Mouse (Mus musculus): ENCODE results near the gene Phactr1. TPM values are rescaled to one million over a fixed set of nuclear protein-coding genes. Genes with fewer than 3 reads are reported as not detected.

The Phactr1 gene
- polyA plus RNA-seq, 1 experiment from 2014 or later: 15.1 TPM

- H3K36me3 ChIP-seq: no peaks in the 10 kb centered on the region
- H3K27ac ChIP-seq: no peak overlapping the region
- H3K27me3 ChIP-seq (ENCODE audit: insufficient read depth, poor library complexity, severe bottlenecking): no peaks in the 10 kb centered on the region
- no peak overlapping the region for H3K4me3 ChIP-seq
- H3K9me3 ChIP-seq: no peaks in the 10 kb centered on the region
- DNase-seq (ENCODE audit: low spot score): no peak
- peaks cover 9% of the 10 kb centered on the region; the same call in 1 of the 2 replicates for H3K4me1 ChIP-seq (replicated peaks)
- 81% methylated on average over 7 of the region's 7 CpGs for whole genome bisulfite sequencing
Measured at GRCm38 (mm10) chr13:43144720-43145418, 464.4 kb downstream of the Phactr1 start.

DNA sequence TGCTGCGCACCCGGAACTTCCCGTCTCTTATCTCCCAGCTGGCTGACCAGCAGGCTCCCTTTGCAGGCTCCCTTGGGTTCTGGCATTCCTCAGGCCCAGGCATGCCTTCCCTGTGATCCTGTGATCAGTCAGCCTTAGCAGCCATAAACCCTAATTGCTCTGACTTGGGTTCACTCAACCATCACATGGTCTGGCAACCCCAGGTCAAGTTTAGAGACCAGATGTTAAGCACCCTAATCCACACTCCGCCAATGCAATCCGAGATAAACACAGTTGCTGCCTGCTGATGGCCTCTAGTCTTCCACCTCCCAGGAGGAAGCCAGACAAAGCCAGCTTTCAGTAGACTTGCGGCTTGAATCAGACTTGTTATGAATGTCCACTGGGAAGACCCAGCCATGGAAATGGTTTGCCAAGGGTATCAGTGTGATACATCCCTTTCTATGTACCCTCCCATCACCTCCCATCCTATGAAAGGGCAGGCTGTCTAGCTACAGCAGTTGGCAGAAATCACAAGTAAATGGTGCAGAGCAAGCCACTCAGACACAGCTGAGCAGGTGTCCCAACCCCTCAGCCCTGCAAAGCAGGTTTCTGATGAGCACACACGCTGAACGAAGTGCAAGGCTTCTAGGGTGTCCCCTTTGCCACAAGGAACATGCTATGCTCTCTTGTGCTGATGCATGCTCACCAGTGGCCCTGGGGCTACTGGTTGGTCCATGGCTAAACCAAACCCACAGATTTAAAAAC lies 466.3 kb downstream of the Phactr1 start:
- Histone ChIP-seq H3K4me1 (replicated peaks) (peaks cover 9% of the 10 kb centered on the region; the same call in 1 of the 2 replicates), H3K27me3 (ENCODE audit: insufficient read depth, poor library complexity, severe bottlenecking) (no peaks in the 10 kb centered on the region), H3K27ac (no peak overlapping the region), H3K36me3 (peaks cover 12% of the 10 kb centered on the region), H3K4me3 (no peak overlapping the region), H3K9me3 (no peaks in the 10 kb centered on the region)
- WGBS: 72% methylated on average over 8 of the region's 8 CpGs
- DNase-seq (ENCODE audit: low spot score): no peak

DNA sequence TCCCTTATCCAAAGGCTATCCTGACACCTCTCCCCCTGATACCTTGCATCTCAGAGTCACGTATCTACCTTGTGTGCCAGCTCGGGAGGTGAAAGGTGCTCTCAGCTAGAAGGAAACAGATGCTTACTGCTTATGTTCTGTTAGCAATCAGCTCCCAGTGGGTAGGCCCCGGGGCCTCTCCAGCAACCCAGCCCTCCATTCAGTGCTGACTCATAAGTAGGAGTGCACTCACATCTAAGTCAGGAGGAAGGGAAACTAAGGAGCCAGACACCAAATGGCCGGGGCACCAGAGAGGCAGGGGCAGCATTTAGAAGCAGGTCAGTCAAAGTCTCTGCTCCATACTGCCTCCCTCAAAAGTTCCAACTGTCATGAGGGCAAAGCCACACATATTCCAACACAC lies 468.3 kb downstream of the Phactr1 start:
- peaks cover 9% of the 10 kb centered on the region; the same call in 1 of the 2 replicates for H3K4me1 ChIP-seq (replicated peaks)
- 73% methylated on average over 4 of the region's 4 CpGs for WGBS
- H3K9me3 ChIP-seq: no peaks in the 10 kb centered on the region
- peaks cover 31% of the 10 kb centered on the region for H3K36me3 ChIP-seq
- no peak overlapping the region for H3K27ac ChIP-seq
- H3K4me3 ChIP-seq: no peak overlapping the region
- DNase-seq (ENCODE audit: low spot score): no peak
- no peaks in the 10 kb centered on the region for H3K27me3 ChIP-seq (ENCODE audit: insufficient read depth, poor library complexity, severe bottlenecking)

DNA sequence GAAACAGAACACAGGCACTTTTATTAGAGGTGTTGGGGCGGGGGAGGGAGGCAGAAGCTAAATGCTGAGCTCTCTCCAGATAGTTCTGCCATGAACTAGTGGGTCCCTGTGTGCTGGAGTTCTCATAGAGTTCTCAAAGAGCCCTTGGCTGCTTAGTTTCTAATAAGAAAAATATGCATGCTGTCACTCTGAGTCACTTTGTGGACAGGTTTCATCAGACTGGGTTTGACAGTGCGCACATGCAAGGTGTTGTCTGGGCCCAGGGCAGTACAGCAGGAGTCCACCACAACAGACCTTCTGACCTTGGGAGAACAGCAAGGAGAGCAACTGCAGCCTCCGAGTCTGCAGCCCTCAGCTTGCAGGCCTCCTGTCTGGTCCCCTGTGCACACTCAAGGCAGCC lies 469.2 kb downstream of the Phactr1 start:
- no peak for DNase-seq (ENCODE audit: low spot score)
- peaks cover 41% of the 10 kb centered on the region for H3K36me3 ChIP-seq
- H3K27me3 ChIP-seq (ENCODE audit: insufficient read depth, poor library complexity, severe bottlenecking): no peaks in the 10 kb centered on the region
- H3K4me3 ChIP-seq: no peak overlapping the region
- WGBS: 77% methylated on average over 3 of the region's 3 CpGs
- peaks cover 9% of the 10 kb centered on the region; the same call in 1 of the 2 replicates for H3K4me1 ChIP-seq (replicated peaks)
- H3K9me3 ChIP-seq: no peaks in the 10 kb centered on the region
- H3K27ac ChIP-seq: no peak overlapping the region

- 91% methylated on average over 14 of the region's 14 CpGs for WGBS
Measured at GRCm38 (mm10) chr13:43152005-43152520, 471.6 kb downstream of the Phactr1 start.

DNA sequence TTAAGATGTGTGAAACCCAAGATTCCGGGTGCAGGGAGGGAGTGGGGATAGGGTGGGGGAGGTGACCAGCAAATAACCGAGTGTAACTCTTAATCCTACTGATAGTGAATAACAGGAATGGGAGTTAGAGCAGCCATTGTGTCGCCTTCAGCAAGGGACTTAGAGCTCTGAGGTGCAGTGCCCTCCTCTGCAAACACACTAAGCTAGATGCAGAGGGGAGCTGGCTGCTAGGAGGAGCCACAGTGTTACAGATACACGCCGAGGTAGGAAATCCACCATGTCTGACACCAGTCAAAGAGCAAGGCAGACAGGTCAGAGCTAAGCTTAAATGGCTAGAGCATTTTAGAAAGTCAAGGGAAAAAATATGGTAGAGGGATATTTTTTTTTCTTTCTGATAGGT lies 476.9 kb downstream of the Phactr1 start:
- Histone ChIP-seq H3K27ac (no peak overlapping the region), H3K27me3 (ENCODE audit: insufficient read depth, poor library complexity, severe bottlenecking) (no peaks in the 10 kb centered on the region), H3K36me3 (peaks cover 53% of the 10 kb centered on the region), H3K9me3 (no peaks in the 10 kb centered on the region), H3K4me3 (no peak overlapping the region), H3K4me1 (replicated peaks) (no peaks in the 10 kb centered on the region)
- 53% methylated on average over 5 of the region's 5 CpGs for WGBS
- no peak for DNase-seq (ENCODE audit: low spot score)

More at GRCm38 (mm10) chr13:43152005-43152520, 471.6 kb downstream of the Phactr1 start:
- Histone ChIP-seq H3K4me1 (replicated peaks) (no peaks in the 10 kb centered on the region), H3K27ac (no peak overlapping the region), H3K4me3 (no peak overlapping the region), H3K9me3 (no peaks in the 10 kb centered on the region), H3K27me3 (ENCODE audit: insufficient read depth, poor library complexity, severe bottlenecking) (no peaks in the 10 kb centered on the region), H3K36me3 (peaks cover 60% of the 10 kb centered on the region)
- no peak for DNase-seq (ENCODE audit: low spot score)

DNA sequence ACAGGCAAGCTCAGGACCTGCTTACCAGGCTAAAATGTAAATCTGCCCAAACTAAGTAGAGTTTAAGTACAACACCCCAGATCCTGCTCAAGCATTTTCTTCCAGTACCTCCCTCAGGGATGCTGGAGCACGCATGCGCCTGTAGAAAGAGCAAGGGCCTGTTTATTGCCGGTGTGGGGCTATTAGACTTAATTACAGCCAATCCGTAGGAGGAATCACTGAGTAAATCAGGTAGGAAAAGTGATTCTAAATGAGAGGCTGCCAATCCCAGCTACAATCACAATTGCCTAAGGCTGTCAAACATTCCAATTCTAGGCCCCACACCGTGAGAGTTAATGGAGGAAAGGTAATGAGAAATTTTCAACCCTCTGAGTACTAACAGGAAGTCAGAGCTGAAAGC lies 477.9 kb downstream of the Phactr1 start:
- Histone ChIP-seq H3K4me3 (no peak overlapping the region), H3K4me1 (replicated peaks) (no peaks in the 10 kb centered on the region), H3K9me3 (no peaks in the 10 kb centered on the region), H3K27ac (no peak overlapping the region), H3K36me3 (peaks cover 47% of the 10 kb centered on the region), H3K27me3 (ENCODE audit: insufficient read depth, poor library complexity, severe bottlenecking) (no peaks in the 10 kb centered on the region)
- WGBS: 75% methylated on average over 5 of the region's 5 CpGs
- DNase-seq (ENCODE audit: low spot score): no peak

DNA sequence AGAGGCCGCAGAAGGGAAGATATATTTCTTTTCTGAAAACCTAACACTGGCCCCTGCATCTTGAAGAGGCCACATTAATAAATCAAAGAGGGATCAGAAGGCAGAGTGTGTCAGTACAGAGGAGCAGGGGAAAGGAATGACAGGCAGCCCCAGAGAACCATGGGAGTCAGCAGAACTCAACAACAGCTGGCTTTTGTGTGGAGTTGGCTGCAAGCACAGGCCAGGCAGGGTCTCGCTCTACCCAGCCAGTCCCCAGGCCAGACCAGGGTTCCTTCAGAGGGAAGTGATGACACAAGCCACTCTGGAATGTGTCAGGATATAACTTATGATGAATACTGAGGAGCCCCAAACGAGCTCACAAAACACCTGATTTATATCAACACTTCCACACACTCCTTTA lies 479.0 kb downstream of the Phactr1 start:
- 84% methylated on average over 3 of the region's 3 CpGs for WGBS
- Histone ChIP-seq H3K4me3 (no peak overlapping the region), H3K27me3 (ENCODE audit: insufficient read depth, poor library complexity, severe bottlenecking) (no peaks in the 10 kb centered on the region), H3K9me3 (no peaks in the 10 kb centered on the region), H3K27ac (no peak overlapping the region), H3K4me1 (replicated peaks) (no peaks in the 10 kb centered on the region), H3K36me3 (peaks cover 47% of the 10 kb centered on the region)
- no peak for DNase-seq (ENCODE audit: low spot score)

GRCm38 (mm10) chr13:43167721-43168120 lies 487.3 kb downstream of the Phactr1 start:
- Histone ChIP-seq H3K36me3 (peaks cover 42% of the 10 kb centered on the region), H3K27me3 (ENCODE audit: insufficient read depth, poor library complexity, severe bottlenecking) (no peaks in the 10 kb centered on the region), H3K27ac (no peak overlapping the region), H3K4me1 (replicated peaks) (peaks cover 10% of the 10 kb centered on the region), H3K4me3 (no peak overlapping the region), H3K9me3 (no peaks in the 10 kb centered on the region)
- DNase-seq (ENCODE audit: low spot score): no peak
- WGBS: 79% methylated on average over 9 of the region's 9 CpGs

- peak within 1 kb of the TSS; percentile 92 for H3K27ac ChIP-seq
Measured at GRCm38 (mm10) chr13:43171020-43171710, 490.7 kb downstream of the Phactr1 start, which contains the start of gene Tbc1d7. TSS of gene Tbc1d7 (minus strand) at chr13:43171501.

GRCm38 (mm10) chr13:43172036-43172713 lies 491.8 kb downstream of the Phactr1 start:
- H3K36me3 ChIP-seq: peaks cover 15% of the 10 kb centered on the region; the same call in 1 of the 2 replicates
- H3K4me1 ChIP-seq (replicated peaks): peaks cover 13% of the 10 kb centered on the region
- 32% methylated on average over 14 of the region's 14 CpGs for WGBS
- H3K27me3 ChIP-seq (ENCODE audit: insufficient read depth, poor library complexity, severe bottlenecking): no peaks in the 10 kb centered on the region
- no peaks in the 10 kb centered on the region for H3K9me3 ChIP-seq
- peak; percentile 11 for DNase-seq (ENCODE audit: low spot score)
- H3K4me3 ChIP-seq: peak overlapping the region; percentile 78
- peak overlapping the region; percentile 92 for H3K27ac ChIP-seq

More at GRCm38 (mm10) chr13:43171020-43171710, 490.7 kb downstream of the Phactr1 start, which contains the start of gene Tbc1d7:
- peak; percentile 98 for DNase-seq (ENCODE audit: low spot score)
- Histone ChIP-seq H3K36me3 (peaks cover 16% of the 10 kb centered on the region; the same call in 1 of the 2 replicates), H3K27me3 (ENCODE audit: insufficient read depth, poor library complexity, severe bottlenecking) (no peaks in the 10 kb centered on the region), H3K4me3 (peak within 1 kb of the TSS; percentile 78), H3K9me3 (no peaks in the 10 kb centered on the region), H3K4me1 (replicated peaks) (peaks cover 13% of the 10 kb centered on the region)
- under 1% methylated on average over 48 of the region's 48 CpGs for WGBS

GRCm38 (mm10) chr13:43173262-43173661 lies 492.8 kb downstream of the Phactr1 start:
- Histone ChIP-seq H3K36me3 (peaks cover 7% of the 10 kb centered on the region; the same call in 1 of the 2 replicates), H3K27me3 (ENCODE audit: insufficient read depth, poor library complexity, severe bottlenecking) (no peaks in the 10 kb centered on the region), H3K9me3 (no peaks in the 10 kb centered on the region), H3K4me1 (replicated peaks) (peaks cover 13% of the 10 kb centered on the region), H3K4me3 (no peak overlapping the region), H3K27ac (no peak overlapping the region)
- 18% methylated on average over 9 of the region's 9 CpGs for WGBS
- DNase-seq (ENCODE audit: low spot score): peak; percentile 72

Measured in hindbrain, embryonic 10.5 days (tissue).